Mouse (Mus musculus) 3134 (cell line): Measurements from ENCODE around the gene Cacna1c.

Experiments
- DNase-seq: peaks from one replicate; pipeline ENCODE4 v3.0.0-alpha.2; 2011; ENCODE audit warnings: low spot score; ENCODE audit not compliant: insufficient read length; ENCODE audit errors: extremely low read depth

The Cacna1c gene

GRCm38 (mm10) chr6:119174307-119175074 is 21.7 kb downstream of the Cacna1c start:
- DNase-seq: no peak

- DNase-seq: no peak
Measured at GRCm38 (mm10) chr6:119165677-119166076, 30.5 kb downstream of the Cacna1c start.

GRCm38 (mm10) chr6:119145109-119145508 is 51.1 kb downstream of the Cacna1c start:
- no peak for DNase-seq

- DNase-seq: no peak
Measured at GRCm38 (mm10) chr6:119139561-119139960, 56.7 kb downstream of the Cacna1c start.

- no peak for DNase-seq
Measured at GRCm38 (mm10) chr6:119137768-119138167, 58.5 kb downstream of the Cacna1c start.

GRCm38 (mm10) chr6:119132863-119133262 is 63.4 kb downstream of the Cacna1c start:
- DNase-seq: no peak

- no peak for DNase-seq
Measured at GRCm38 (mm10) chr6:119132111-119132735, 64.0 kb downstream of the Cacna1c start.

GRCm38 (mm10) chr6:119129664-119130063 is 66.6 kb downstream of the Cacna1c start:
- DNase-seq: no peak

GRCm38 (mm10) chr6:119128521-119128920 is 67.7 kb downstream of the Cacna1c start:
- no peak for DNase-seq

GRCm38 (mm10) chr6:119128076-119128475 is 68.1 kb downstream of the Cacna1c start:
- no peak for DNase-seq

- no peak for DNase-seq
Measured at GRCm38 (mm10) chr6:119126991-119127390, 69.2 kb downstream of the Cacna1c start.

- DNase-seq: no peak
Measured at GRCm38 (mm10) chr6:119118371-119118770, 77.8 kb downstream of the Cacna1c start.

GRCm38 (mm10) chr6:119116290-119116689 is 79.9 kb downstream of the Cacna1c start:
- DNase-seq: no peak

- DNase-seq: no peak
Measured at GRCm38 (mm10) chr6:119113362-119113761, 82.9 kb downstream of the Cacna1c start.

- DNase-seq: no peak
Measured at GRCm38 (mm10) chr6:119110369-119110768, 85.8 kb downstream of the Cacna1c start.

- no peak for DNase-seq
Measured at GRCm38 (mm10) chr6:119108466-119109394, 87.5 kb downstream of the Cacna1c start.

- no peak for DNase-seq
Measured at GRCm38 (mm10) chr6:119107856-119108465, 88.3 kb downstream of the Cacna1c start.

- no peak for DNase-seq
Measured at GRCm38 (mm10) chr6:119107140-119107855, 88.9 kb downstream of the Cacna1c start.

- no peak for DNase-seq
Measured at GRCm38 (mm10) chr6:119106726-119107125, 89.5 kb downstream of the Cacna1c start.
